Mouse (Mus musculus) large intestine, adult 2 months (tissue): ENCODE data around the gene Hbq1b. TPM values are rescaled to one million over a fixed set of nuclear protein-coding genes. Genes with fewer than 3 reads are reported as not detected.
"Not testable (repeated sequence)": the region's sequence is repeated elsewhere in the genome, so short reads cannot be mapped to it uniquely, and the experiment has no call there.

Experiments used
- DNase-seq: peaks from one replicate; pipeline ENCODE4 v3.0.0-alpha.2; 2012; ENCODE audit warnings: low read depth, low spot score
- WGBS: fragments of 180-500 bp; shearing (Covaris S2); methylation state at CpG from one replicate; pipeline ENCODE4 v1.1.7; 2018; 5-methylcytosine and 5-hydroxymethylcytosine counted together
- polyA plus RNA-seq: library from polyadenylated mRNA; depleted of rRNA; stranded (reverse); fragments of >200 nt; gene quantifications from 2 replicates; pipeline ENCODE4 v1.2.3, GENCODE M21; 2012

The Hbq1b gene
- polyA plus RNA-seq, 1 experiment, result not detected

DNA sequence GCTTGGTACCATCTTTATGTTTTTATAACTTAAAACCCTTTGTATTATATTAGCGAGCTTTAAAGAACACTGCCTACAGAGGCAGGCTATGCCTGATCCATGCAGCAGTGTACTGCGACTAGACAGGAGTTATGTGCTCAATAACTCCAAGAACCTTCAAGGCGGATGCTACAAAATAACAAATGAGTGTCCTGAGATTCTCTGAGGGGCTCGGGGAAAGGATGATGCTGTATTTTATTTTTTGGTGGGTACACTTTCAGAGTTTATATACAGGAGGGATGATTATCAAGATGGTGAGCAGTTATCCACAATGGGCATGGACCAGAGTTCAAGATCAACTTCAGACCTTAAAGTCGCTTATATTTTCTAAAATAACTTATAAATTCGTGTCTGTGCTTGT lies 20.0 kb upstream of the Hbq1b start:
- WGBS, result 16% methylated on average over 6 of the region's 6 CpGs
- DNase-seq, result no peak

DNA sequence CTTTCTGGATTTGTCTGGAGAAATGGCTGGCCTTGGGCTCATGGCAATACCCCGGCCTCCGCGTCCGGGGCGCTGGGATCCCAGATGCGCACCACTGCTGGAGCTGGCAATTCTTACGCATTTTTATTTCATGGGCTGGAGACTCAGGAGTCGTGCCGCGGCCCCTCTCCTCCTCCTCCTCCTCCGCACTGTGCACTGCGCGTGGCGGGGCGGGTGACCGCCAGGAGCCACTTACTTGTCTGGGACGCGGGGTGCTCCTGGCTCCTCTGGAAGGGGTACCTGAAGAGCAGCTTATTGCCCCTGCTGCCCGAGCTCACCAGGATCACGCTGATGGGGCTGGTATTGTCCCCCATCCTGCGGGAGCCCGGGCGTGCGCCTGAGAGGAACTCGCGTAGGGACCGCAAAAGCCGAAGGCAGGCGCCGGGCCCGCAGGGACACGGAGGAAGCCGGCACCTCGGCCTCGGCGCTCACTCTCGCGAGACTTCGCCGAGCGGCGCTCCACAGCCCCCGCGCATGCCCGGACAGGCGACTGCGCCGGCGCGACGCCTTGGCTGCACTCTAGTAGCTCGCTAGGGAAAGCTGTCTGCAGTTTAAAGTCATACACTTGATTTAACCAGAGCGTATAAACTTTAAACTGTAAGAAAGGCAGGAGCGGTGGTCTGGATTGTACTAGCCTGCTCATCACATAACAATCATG lies 19.4 kb upstream of the Hbq1b start, which contains the start of gene Nprl3:
TSS of gene Nprl3 (minus strand) at position 520 of the 697 bp plus-strand sequence.
- peak; percentile 70 for DNase-seq
- WGBS, result under 1% methylated on average over 54 of the region's 54 CpGs

DNA sequence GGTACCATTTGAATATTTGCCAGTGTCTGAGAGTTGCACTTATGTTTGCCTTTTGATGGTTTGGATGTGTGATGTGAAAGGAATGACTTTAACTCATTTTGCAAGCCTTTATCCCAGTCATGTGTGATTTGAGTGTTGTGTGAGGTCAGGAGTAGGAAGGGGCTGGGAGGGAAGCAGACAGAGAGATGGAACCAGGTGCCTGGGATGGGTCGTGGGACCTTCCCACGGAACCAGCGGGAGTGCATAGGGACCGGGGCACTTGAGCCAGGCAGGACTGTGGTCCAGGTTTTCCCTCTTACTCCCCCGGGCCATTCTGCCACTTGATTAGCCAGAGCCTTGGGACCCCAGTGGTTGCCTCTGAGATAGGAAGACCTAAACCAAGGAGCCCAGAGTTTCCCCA lies 18.8 kb upstream of the Hbq1b start:
- WGBS, result 28% methylated on average over 5 of the region's 5 CpGs
- DNase-seq, result no peak

DNA sequence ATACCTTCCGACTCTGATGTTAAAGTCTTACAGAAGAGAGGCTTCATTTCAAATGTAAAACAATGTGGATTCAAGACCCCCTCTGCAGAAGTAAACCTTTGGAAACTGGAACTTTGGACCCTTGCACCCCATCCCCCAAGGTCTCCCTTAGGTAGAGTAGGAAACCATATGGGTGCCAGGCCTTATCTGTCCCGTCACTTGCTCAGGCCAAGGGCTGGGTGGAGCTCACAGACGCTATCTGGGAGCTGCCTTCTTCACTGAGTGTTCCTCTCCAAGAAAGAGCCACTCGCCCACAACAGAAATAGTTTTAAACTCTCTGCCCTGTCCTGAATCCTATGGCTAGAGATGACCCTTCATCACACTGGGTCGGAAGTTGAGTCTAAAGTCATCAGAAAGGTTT lies 17.8 kb upstream of the Hbq1b start:
- no peak for DNase-seq
- 78% methylated on average over 5 of the region's 5 CpGs for WGBS

DNA sequence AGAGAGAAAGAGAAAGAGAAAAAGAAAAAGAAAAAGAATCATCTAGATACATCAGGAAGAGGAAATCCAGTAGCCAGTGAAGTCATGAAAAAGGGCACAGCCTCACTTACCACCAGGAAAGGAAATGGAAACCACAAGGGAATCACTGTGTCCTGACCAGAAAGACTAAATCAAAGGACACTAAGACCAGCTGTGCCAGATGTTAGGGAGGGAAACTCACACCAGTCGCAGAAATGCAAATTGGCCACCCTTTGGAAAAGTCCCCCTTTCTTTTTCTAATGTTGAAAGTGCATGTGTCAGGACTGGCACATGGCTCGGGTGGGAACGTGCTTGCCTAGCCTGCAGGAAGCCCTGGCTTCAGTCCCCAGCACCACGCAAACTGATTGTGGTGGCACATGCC lies 15.6 kb upstream of the Hbq1b start:
- DNase-seq, result no peak
- WGBS, result 38% methylated on average over 4 of the region's 4 CpGs

DNA sequence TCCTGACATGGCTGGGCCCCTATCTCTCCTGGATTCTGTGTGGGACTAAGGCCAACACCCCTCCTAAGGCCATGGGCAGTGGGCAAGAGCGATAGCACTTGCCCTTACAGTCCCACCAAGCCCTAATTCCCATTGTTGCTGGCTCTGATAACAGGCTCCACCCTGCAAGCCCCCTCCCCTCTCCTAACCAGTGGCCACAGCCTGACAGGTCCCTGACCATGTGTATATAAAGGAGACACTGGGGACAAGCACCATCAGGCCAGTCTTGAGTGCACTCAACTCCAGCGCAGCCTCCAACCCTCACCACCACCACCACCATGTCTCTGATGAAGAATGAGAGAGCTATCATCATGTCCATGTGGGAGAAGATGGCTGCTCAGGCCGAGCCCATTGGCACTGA lies 10.4 kb upstream of the Hbq1b start, which contains the start of gene Hba-x:
TSS of gene Hba-x (plus strand) at position 54 of the 400 bp plus-strand sequence.
- no peak for DNase-seq
- WGBS, result 72% methylated on average over 3 of the region's 3 CpGs

DNA sequence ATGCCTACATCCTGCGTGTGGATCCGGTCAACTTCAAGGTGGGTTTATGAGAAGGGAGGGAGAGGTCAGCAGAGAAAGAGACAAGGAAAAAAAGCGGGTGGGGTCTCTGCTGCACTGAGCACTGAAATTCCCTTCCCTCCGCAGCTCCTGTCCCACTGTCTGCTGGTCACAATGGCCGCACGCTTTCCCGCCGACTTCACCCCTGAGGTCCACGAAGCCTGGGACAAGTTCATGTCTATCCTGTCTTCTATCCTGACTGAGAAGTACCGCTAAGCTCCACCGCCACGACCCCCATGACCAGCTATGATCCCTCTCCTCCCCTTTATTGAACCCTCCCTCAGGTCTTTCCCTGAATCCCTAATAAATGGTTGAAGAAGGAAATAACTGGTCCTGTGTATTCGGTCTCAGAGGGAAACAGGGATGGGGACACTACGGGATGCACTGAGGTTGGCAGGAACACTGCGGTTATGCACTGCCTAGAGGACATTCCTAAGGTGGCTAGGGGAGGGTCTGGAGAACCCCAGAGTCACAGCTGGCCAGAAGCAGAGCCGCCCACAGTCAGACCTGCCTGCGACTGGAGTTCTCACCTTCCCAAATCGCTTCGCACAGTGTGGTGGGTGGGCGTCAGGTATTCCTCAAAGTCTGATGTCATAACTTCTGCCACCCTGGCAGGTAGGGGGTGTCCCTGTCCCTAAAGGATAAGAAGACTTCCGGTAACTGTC lies 8.9 kb upstream of the Hbq1b start:
- WGBS, result 66% methylated on average over 21 of the region's 21 CpGs
- DNase-seq, result no peak

DNA sequence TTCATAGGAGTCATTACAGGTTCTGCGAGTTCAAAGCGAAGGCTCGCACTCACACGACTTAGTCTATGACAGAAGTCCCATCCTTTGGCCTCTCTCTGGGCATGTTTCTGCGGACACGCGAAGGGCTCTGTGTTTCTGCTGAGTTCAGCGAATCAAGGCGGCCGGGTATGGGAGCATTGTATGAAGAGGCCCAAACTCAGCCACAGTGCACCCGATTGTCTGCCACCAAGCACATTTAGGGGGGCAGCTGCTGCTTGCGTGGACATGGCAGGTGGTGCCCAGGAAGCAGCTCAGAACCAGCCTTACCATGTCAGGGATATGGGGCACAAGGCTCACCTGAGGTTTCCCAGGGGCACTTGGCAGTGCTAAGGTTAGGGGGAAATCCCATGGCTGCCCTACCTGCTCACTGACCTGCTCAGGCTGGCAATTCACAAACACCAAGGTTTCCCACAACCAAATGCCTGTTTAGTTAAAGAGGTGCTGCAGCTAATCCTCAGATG lies 8.3 kb upstream of the Hbq1b start:
- no peak for DNase-seq
- WGBS, result 73% methylated on average over 12 of the region's 12 CpGs

DNA sequence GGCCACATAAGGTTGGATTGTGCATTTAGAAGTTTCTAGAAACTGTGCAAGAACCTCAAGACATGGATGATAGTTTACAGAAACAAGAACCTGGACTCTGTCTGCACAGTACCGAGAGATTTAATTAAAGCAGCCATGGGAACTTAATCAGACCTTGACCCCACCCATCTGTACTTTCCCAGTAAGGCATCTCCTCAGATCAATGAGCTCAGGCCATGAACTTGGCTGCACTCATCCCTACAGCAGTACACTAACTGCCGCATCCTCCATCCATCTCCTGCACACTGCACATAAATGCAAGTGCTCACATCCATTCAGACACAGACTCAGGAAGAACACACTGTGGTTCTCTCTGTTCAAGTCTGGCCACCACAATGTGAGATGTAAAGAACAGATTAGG lies 6.1 kb upstream of the Hbq1b start:
- 54% methylated on average over 2 of the region's 2 CpGs for WGBS
- no peak for DNase-seq

DNA sequence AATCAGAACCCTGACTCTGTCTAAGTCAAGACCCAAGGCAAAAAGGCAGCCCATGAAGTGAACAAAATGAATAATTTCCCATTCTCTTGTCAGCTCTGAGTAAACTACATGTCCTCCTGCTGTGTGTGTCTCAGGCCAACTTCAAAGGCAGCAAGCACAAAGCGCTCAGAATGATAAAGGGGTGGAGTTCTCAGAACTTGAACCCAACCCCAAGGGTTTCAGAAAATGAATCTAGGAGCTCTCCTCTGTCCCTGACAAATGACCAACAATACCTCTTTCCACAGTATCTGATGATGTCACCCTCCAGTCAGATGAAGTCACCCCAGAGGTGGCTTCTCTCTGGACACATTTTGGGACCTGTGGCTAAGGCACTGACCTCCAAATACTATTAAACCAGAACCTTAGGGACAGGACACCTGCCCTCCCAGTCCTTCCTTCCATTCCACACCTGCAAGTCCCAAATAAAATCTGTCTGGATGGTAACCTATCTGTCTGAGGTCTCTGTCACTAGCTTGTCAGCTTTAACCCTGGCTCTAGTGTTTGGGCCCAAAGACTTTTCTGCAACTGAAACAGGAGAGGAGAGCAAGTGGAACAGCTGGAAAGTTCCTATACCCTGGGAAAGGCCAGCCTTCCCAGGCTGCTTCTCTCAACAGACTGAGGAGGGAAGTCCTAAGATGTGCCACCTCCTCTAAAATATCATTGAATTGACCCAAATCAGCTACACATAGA lies 5.2 kb upstream of the Hbq1b start:
- DNase-seq, result no peak
- WGBS, result 79% methylated on average over 1 of the region's 1 CpGs

DNA sequence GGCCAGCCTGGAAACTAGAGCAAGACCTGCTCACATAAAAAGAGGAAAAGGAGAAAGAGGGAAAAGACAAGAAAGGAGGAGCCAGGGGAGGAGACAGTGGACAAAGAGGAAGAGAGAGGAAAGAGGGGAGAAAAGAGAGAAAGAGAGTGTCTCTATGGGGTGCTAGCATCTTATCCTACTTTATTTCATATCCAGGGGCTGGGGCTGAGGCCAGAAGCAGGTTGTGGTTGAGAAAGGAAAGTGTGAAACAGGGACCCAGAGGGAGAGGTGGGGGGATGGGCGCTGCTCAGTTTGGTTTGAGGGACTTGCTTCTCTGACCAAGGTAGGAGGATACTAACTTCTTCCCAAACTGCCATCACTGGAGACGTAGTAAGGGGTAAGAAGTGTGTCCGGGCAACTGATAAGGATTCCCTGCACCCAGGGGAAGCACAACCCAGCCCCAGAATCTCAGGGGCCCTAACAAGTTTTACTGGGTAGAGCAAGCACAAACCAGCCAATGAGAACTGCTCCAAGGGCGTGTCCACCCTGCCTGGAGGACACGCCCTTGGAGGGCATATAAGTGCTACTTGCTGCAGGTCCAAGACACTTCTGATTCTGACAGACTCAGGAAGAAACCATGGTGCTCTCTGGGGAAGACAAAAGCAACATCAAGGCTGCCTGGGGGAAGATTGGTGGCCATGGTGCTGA lies 3.5 kb upstream of the Hbq1b start, which contains the start of gene Hba-a1:
TSS of gene Hba-a1 (plus strand) at position 421 of the 687 bp plus-strand sequence.
- 80% methylated on average over 1 of the region's 5 CpGs for WGBS
- DNase-seq, result not testable (repeated sequence)

DNA sequence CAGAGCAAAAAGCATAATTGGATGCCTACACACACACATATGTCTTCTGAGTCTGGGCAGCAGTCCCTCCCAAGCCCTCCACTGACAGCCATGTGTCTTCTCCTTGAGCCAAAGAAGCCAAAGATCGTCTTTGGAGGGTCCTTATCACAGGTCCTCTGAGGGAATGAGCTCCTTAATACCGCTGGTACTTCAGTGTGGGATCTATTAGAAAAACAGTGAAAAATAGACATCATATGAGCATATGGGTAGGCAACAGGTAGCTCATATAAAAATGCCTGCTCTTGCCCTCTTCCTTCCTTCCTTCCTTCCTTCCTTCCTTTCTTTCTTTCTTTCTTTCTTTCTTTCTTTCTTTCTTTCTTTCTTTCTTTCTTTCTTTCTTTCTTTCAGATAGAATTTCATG lies 2.2 kb upstream of the Hbq1b start:
- DNase-seq, result not testable (repeated sequence)
- 44% methylated on average over 2 of the region's 2 CpGs for WGBS

DNA sequence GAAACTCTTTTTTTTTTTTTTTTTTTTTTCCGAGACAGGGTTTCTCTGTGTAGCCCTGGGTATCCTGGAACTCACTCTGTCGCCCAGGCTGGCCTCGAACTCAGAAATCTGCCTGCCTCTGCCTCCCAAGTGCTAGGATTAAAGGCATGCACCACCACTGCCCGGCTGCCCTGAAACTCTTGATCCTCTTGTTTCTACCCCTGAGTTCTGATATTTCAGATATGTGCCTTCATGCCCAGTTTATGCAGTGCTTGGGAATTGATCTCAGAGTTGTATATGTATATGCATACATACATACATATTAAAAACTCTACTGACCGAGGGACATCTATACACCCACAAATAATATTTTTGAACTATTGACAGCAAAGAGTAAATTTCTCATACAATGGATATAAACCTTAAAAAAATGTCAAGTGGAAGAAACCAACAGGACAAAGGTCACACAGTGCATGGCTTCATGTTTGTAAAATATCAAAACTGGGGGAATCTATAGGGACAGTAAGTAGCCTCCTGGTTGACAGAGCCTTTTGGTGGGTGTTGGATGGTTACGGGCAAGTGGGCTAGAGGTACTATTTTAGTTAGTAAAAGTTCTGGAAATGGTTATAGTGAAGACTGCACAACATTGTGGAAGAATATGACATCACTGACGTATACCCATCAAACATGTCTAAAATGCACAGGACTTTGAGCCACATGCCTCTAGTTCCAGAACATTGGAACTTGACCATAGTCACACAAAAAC lies 1.6 kb upstream of the Hbq1b start:
- WGBS, result 78% methylated on average over 7 of the region's 7 CpGs
- DNase-seq, result no peak

DNA sequence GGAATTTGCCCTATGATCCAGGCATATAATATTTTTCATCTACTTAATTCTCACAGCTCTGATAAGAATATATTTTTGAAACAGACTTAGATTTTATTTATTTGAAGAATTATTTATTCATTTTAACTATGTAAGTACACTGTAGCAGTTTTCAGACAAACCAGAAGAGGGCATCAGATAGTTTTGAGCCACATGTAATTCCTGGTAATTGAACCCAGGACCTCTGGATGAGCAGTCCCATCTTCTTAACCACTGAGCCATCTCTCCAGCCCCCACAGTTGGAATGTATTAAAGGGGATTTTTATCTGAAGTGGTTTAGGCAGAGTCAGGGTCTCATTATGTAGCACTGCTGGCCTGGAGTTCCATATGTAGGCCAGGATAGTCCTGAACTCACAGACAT lies 878 bp upstream of the Hbq1b start:
- not testable (repeated sequence) for DNase-seq

DNA sequence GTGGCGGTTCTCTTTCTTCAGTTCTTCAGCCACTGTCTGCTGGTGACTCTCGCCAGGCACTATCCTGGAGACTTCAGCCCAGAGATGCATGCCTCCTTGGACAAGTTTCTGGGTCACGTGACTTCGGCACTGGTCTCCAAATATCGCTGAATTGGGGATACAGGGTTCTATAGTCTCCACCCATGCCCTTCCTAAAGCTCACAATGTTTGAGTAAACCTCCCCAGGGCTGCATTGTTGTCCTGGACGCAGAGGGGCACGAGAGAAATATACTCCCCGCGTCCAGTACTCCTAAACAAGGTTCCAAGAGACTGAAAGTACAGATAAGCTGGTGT lies 694 bp downstream of the Hbq1b start:
- no peak for DNase-seq
- WGBS, result 57% methylated on average over 9 of the region's 9 CpGs

DNA sequence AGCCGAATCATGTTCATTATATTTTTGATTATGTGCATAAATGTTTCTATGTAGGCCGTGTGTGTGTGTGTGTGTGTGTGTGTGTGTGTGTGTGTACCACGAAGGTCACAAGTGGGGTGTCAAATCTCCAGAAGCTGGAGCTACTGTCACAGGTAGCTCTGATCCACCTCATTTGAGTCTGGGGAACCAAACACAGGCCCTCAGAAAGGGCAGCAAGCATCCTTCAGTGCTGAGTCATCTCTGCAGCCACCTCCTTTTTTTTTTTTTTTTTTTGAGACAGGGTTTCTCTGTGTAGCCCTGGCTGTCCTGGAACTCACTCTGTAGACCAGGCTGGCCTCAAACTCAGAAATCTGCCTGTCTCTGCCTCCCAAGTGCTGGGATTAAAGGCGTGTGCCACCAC lies 6.1 kb downstream of the Hbq1b start:
- 81% methylated on average over 4 of the region's 4 CpGs for WGBS
- DNase-seq, result not testable (repeated sequence)

DNA sequence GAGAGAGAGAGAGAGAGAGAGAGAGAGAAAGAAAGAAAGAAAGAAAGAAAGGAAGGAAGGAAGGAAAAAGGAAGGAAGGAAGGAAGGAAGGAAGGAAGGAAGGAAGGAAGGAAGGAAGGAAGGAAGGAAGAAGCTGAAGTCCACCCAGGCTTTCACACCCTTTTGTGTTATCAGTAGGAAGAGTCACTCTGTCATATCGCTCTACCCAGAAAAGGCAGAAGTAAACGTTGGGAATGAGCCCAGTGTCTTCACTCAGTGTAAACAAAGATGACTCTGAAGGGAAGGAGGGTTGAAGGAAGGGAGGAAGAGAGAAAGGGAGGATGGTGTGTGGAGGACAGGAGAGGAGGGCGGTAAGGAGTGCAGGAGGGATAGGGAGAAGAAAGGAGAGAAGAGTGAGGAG lies 6.7 kb downstream of the Hbq1b start:
- WGBS, result 31% methylated on average over 3 of the region's 3 CpGs

DNA sequence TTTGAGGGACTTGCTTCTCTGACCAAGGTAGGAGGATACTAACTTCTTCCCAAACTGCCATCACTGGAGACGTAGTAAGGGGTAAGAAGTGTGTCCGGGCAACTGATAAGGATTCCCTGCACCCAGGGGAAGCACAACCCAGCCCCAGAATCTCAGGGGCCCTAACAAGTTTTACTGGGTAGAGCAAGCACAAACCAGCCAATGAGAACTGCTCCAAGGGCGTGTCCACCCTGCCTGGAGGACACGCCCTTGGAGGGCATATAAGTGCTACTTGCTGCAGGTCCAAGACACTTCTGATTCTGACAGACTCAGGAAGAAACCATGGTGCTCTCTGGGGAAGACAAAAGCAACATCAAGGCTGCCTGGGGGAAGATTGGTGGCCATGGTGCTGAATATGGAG lies 9.4 kb downstream of the Hbq1b start, which contains the start of gene Hba-a2:
TSS of gene Hba-a2 (plus strand) at position 287 of the 400 bp plus-strand sequence.
- no CpG with 5 or more reads among the region's 4 CpGs for WGBS
- not testable (repeated sequence) for DNase-seq

More for the DNA sequence above, 6.7 kb downstream of the Hbq1b start:
- DNase-seq, result not testable (repeated sequence)

DNA sequence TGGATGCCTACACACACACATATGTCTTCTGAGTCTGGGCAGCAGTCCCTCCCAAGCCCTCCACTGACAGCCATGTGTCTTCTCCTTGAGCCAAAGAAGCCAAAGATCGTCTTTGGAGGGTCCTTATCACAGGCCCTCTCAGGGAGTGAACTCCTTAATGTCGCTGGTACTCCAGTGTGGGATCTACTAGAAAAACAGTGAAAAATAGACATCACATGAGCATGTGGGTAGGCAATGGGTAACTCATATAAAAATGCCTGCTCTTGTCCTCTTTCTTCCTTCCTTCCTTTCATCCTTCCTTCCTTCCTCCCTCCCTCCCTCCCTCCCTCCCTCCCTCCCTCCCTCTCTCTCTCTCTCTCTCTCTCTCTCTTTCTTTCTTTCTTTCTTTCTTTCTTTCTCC lies 10.7 kb downstream of the Hbq1b start:
- 44% methylated on average over 2 of the region's 2 CpGs for WGBS

More for the DNA sequence above, 10.7 kb downstream of the Hbq1b start:
- not testable (repeated sequence) for DNase-seq
